Mouse (Mus musculus): ENCODE data around the gene Myl4.

- TF ChIP-seq EP300 (IDR thresholded peaks at IDR 0.05; ENCODE audit: insufficient read depth, low read depth, low read length) (no peak), POLR2A (IDR thresholded peaks at IDR 0.05; ENCODE audit: insufficient read depth, low read length) (no peak), CTCF (IDR thresholded peaks at IDR 0.05; ENCODE audit: low read depth, low read length) (no peak)
These were observed 16.3 kb downstream of the Myl4 start for GRCm38 (mm10) chr11:104566796-104567195.

All from ES-Bruce4 (cell line).